Mouse (Mus musculus): Measurements from ENCODE around the gene Map4k3. TPM values are rescaled to one million over a fixed set of nuclear protein-coding genes. Genes with fewer than 3 reads are reported as not detected.

Gene Map4k3
- polyA plus RNA-seq, 2 experiments from 2014 or later, result 3.3 to 6.3 TPM

GRCm38 (mm10) chr17:80729080-80729749, 930 bp upstream of the Map4k3 start:
- ATAC-seq, result no peak

GRCm38 (mm10) chr17:80727341-80727951, 839 bp downstream of the Map4k3 start:
- ATAC-seq, result peak; percentile 29

- ATAC-seq, result no peak
Observed at GRCm38 (mm10) chr17:80726821-80727220, 1.5 kb downstream of the Map4k3 start.

GRCm38 (mm10) chr17:80723092-80723491, 5.2 kb downstream of the Map4k3 start:
- no peak for ATAC-seq

- ATAC-seq, result no peak
Observed at GRCm38 (mm10) chr17:80721670-80722069, 6.6 kb downstream of the Map4k3 start.

- ATAC-seq, result no peak
Observed at GRCm38 (mm10) chr17:80719309-80719708, 9.0 kb downstream of the Map4k3 start.

GRCm38 (mm10) chr17:80718243-80718642, 10.0 kb downstream of the Map4k3 start:
- ATAC-seq, result peak; percentile 39

- no peak for ATAC-seq
Observed at GRCm38 (mm10) chr17:80713588-80713987, 14.7 kb downstream of the Map4k3 start.

- no peak for ATAC-seq
Observed at GRCm38 (mm10) chr17:80709921-80710838, 18.1 kb downstream of the Map4k3 start.

- no peak for ATAC-seq
Observed at GRCm38 (mm10) chr17:80708803-80709202, 19.5 kb downstream of the Map4k3 start.

- ATAC-seq, result no peak
Observed at GRCm38 (mm10) chr17:80707176-80707575, 21.1 kb downstream of the Map4k3 start.

GRCm38 (mm10) chr17:80706608-80707007, 21.7 kb downstream of the Map4k3 start:
- ATAC-seq, result no peak

GRCm38 (mm10) chr17:80701687-80702086, 26.6 kb downstream of the Map4k3 start:
- no peak for ATAC-seq

- ATAC-seq, result no peak
Observed at GRCm38 (mm10) chr17:80698930-80699329, 29.4 kb downstream of the Map4k3 start.

GRCm38 (mm10) chr17:80698191-80698901, 29.9 kb downstream of the Map4k3 start:
- ATAC-seq, result no peak

- no peak for ATAC-seq
Observed at GRCm38 (mm10) chr17:80696956-80697355, 31.3 kb downstream of the Map4k3 start.

GRCm38 (mm10) chr17:80696210-80696609, 32.1 kb downstream of the Map4k3 start:
- ATAC-seq, result no peak

- no peak for ATAC-seq
Observed at GRCm38 (mm10) chr17:80693707-80694106, 34.6 kb downstream of the Map4k3 start.

- ATAC-seq, result no peak
Observed at GRCm38 (mm10) chr17:80692183-80692582, 36.1 kb downstream of the Map4k3 start.

- ATAC-seq, result no peak
Observed at GRCm38 (mm10) chr17:80688701-80689100, 39.6 kb downstream of the Map4k3 start.

GRCm38 (mm10) chr17:80686066-80686465, 42.2 kb downstream of the Map4k3 start:
- no peak for ATAC-seq

GRCm38 (mm10) chr17:80683821-80684576, 44.3 kb downstream of the Map4k3 start:
- ATAC-seq, result no peak

Measured in CD4-positive, CD25-positive, alpha-beta regulatory T cell, adult 4 months (primary cell).